Mouse (Mus musculus) lung, embryonic 15.5 days (tissue): ENCODE measurements around the gene Abhd5. TPM values are rescaled to one million over a fixed set of nuclear protein-coding genes. Genes with fewer than 3 reads are reported as not detected.
A peak's percentile ranks its signal among the peaks of the same experiment; 100 is the strongest.
"Not testable (repeated sequence)": the region's sequence is repeated elsewhere in the genome, so short reads cannot be mapped to it uniquely, and the experiment has no call there.

ENCODE experiments used
- ATAC-seq: fragments of 200-750 bp; cut with Nextera tagmentation; 2 replicates; pipeline ENCODE4 v1.8.0; 2017; ENCODE audit warnings: moderate number of reproducible peaks, borderline replicate concordance; ENCODE audit not compliant: low FRiP score, low TSS enrichment; ENCODE audit errors: extremely low read depth
- H3K27ac ChIP-seq: fragments of 300-500 bp; sonication (generic); 2 replicates; pipeline ENCODE4 v1.5.1; 2015; ENCODE audit warnings: moderate library complexity, mild to moderate bottlenecking, inconsistent platforms
- H3K27me3 ChIP-seq: fragments of 300-500 bp; sonication (generic); 2 replicates; pipeline ENCODE4 v1.6.1; 2015; ENCODE audit warnings: inconsistent platforms
- H3K36me3 ChIP-seq: fragments of 300-500 bp; sonication (generic); 2 replicates; pipeline ENCODE4 v1.6.1; 2015; ENCODE audit warnings: inconsistent platforms
- H3K4me1 ChIP-seq: fragments of 300-500 bp; sonication (generic); 2 replicates; pipeline ENCODE4 v1.6.1; 2015; ENCODE audit warnings: inconsistent platforms
- H3K4me2 ChIP-seq: fragments of 300-500 bp; sonication (generic); 2 replicates; pipeline ENCODE4 v1.6.1; 2015; ENCODE audit warnings: inconsistent platforms, mild to moderate bottlenecking, moderate library complexity
- H3K4me3 ChIP-seq: fragments of 300-500 bp; sonication (generic); 2 replicates; pipeline ENCODE4 v1.5.1; 2015; ENCODE audit warnings: mild to moderate bottlenecking, inconsistent platforms
- H3K9ac ChIP-seq: fragments of 300-500 bp; sonication (generic); 2 replicates; pipeline ENCODE4 v1.6.1; 2015; ENCODE audit warnings: inconsistent platforms
- H3K9me3 ChIP-seq: fragments of 300-500 bp; sonication (generic); 2 replicates; pipeline ENCODE4 v1.6.1; 2016; ENCODE audit warnings: inconsistent platforms
- whole genome bisulfite sequencing: fragments of 180-500 bp; shearing (Covaris S2); methylation state at CpG from one replicate; pipeline ENCODE4 v1.1.7; 2015; 5-methylcytosine and 5-hydroxymethylcytosine counted together
- polyA plus RNA-seq: library from polyadenylated mRNA; unstranded; fragments of >200 nt; fragmentation: Nextera tagmentation; extraction: Ambion mirVana; gene quantifications from 2 replicates; pipeline ENCODE4 v1.2.1, GENCODE M21; 2015

Abhd5 gene
- polyA plus RNA-seq: 23.0 and 25.5 TPM in 2 replicates

DNA sequence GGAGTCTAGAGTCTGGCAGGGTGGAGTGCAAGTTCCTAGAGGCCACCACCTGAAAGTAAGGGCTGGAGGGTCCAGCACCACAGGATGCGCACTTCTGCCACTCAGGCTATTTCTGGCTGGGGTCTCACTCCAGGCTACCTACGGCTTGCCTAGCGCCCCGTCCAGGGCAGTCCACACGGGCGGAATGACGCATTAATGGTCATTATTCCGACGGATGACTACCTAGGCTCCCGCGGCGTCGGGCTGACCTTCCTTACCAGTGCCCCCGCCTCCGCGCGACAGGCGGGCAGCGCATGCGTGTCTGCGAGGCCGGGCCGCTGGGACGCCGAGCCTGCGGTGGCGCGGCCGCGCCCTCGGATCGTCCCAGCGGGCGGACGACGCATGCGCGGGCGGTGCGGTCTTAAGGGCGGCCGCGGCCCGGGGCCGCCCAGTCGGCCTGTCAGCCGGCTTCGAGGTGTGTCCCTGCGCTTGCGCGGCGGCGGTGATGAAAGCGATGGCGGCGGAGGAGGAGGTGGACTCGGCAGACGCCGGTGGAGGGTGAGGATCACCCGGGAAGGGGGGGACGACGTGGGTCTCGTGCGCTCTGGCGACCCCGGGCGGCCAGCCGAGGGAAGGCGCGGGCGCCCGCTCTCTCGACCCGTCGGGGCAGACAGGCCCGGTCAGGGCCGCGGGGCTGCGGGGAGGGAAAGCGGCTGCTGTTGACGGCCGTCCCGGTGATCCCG lies at the start of gene Abhd5:
Gene Abhd5, plus strand, starts transcription at position 306 of the 722 bp plus-strand sequence.
- WGBS: under 1% methylated on average over 82 of the region's 84 CpGs
- ATAC-seq: peak; percentile 98
- Histone ChIP-seq H3K4me3 (peak within 1 kb of the TSS; percentile 72), H3K27me3 (no peaks in the 10 kb centered on the region), H3K4me1 (peaks cover 13% of the 10 kb centered on the region; the same call in 1 of the 2 replicates), H3K9ac (peak within 1 kb of the TSS; percentile 68), H3K36me3 (no peaks in the 10 kb centered on the region), H3K9me3 (no peaks in the 10 kb centered on the region), H3K27ac (peak within 1 kb of the TSS; percentile 58), H3K4me2 (peak within 1 kb of the TSS; percentile 70)

DNA sequence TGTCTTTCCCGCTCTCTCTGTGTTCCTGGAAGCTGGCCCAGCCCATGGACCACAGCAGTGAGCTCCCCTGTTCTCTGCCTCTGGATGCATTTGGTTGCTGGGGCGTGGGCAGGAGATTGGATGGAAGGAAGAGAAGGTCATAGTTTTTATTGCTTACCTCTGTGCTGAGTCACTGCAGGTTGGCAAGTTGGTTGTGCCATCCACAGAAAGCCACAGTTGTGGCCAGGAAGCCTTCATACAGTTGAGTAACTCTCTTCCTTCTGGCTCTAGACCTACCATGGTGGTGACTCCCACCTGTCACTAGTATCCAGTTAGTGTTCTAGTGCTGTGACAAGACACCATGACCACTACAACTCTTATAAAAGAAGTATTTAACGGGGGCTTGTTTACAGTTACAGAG lies 46.1 kb upstream of the Abhd5 start:
- ATAC-seq: no peak
- no peaks in the 10 kb centered on the region for H3K9me3 ChIP-seq
- WGBS: 67% methylated on average over 3 of the region's 3 CpGs
- H3K9ac ChIP-seq: no peak overlapping the region
- no peaks in the 10 kb centered on the region for H3K36me3 ChIP-seq
- H3K4me3 ChIP-seq: no peak overlapping the region
- H3K27ac ChIP-seq: no peak overlapping the region
- H3K4me2 ChIP-seq: no peak overlapping the region
- H3K4me1 ChIP-seq: 0 out of 2 replicates have a peak, but pooled peaks cover 5% of the 10 kb centered on the region
- no peaks in the 10 kb centered on the region for H3K27me3 ChIP-seq

GRCm38 (mm10) chr9:122309013-122309980 lies 42.1 kb upstream of the Abhd5 start:
- Histone ChIP-seq H3K4me1 (peaks cover 9% of the 10 kb centered on the region; the same call in 1 of the 2 replicates), H3K4me2 (no peak overlapping the region), H3K36me3 (no peaks in the 10 kb centered on the region), H3K9ac (no peak overlapping the region), H3K27ac (no peak overlapping the region), H3K4me3 (no peak overlapping the region), H3K9me3 (no peaks in the 10 kb centered on the region), H3K27me3 (no peaks in the 10 kb centered on the region)
- ATAC-seq: no peak
- WGBS: 54% methylated on average over 14 of the region's 14 CpGs

GRCm38 (mm10) chr9:122310613-122311049 lies 40.8 kb upstream of the Abhd5 start:
- Histone ChIP-seq H3K9ac (peak overlapping the region; percentile 62), H3K4me1 (peaks cover 9% of the 10 kb centered on the region; the same call in 1 of the 2 replicates), H3K4me2 (peak overlapping the region; percentile 63), H3K9me3 (no peaks in the 10 kb centered on the region), H3K27ac (peak overlapping the region; percentile 73), H3K4me3 (peak overlapping the region; percentile 52), H3K36me3 (no peaks in the 10 kb centered on the region), H3K27me3 (no peaks in the 10 kb centered on the region)
- under 1% methylated on average over 19 of the region's 19 CpGs for WGBS
- peak; percentile 92 for ATAC-seq

DNA sequence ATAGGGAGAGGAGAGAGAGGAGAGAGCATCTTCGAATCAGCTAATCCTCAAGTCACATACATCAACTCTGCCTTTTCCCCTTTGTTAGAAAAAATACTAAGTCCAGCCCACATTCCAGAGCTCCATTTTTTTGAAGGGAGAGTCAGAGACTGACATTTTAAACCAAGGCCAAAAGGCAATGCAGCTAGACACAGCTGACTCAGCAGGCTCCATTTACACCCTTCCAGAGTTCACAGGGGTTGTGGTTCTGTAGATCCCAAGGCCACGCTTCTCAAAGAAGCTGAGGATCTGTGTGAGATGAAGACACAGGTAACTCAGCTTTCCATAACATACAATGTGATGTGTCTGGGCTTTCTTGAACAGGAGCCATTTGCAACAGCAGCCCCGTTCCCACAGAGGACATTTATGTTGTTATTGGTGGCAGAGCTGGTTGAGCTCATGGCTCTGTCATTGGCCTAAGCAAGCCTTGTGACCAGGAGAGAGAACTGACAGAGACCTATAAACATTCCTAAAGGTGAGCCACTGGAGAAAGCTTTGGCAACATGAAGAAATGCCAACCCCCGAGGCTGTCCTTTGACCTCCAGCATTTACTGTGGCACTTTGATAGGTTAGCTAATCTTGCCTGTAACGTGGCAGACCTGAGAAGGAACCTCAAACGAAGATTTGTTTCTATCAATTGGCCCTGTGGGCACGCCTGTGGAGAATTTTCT lies 40.2 kb upstream of the Abhd5 start:
- H3K4me3 ChIP-seq: peak overlapping the region; percentile 52
- WGBS: 62% methylated on average over 7 of the region's 7 CpGs
- peak overlapping the region; percentile 73 for H3K27ac ChIP-seq
- no peaks in the 10 kb centered on the region for H3K36me3 ChIP-seq
- peak overlapping the region; percentile 62; the same call in 1 of the 2 replicates for H3K9ac ChIP-seq
- ATAC-seq: peak; percentile 44
- H3K4me2 ChIP-seq: peak overlapping the region; percentile 63
- H3K27me3 ChIP-seq: no peaks in the 10 kb centered on the region
- H3K4me1 ChIP-seq: peaks cover 9% of the 10 kb centered on the region; the same call in 1 of the 2 replicates
- no peaks in the 10 kb centered on the region for H3K9me3 ChIP-seq

GRCm38 (mm10) chr9:122312296-122312990 lies 39.0 kb upstream of the Abhd5 start:
- no peaks in the 10 kb centered on the region for H3K9me3 ChIP-seq
- no peaks in the 10 kb centered on the region for H3K27me3 ChIP-seq
- H3K4me2 ChIP-seq: no peak overlapping the region
- H3K4me1 ChIP-seq: peaks cover 9% of the 10 kb centered on the region; the same call in 1 of the 2 replicates
- ATAC-seq: no peak
- H3K27ac ChIP-seq: no peak overlapping the region
- no peak overlapping the region for H3K9ac ChIP-seq
- no peaks in the 10 kb centered on the region for H3K36me3 ChIP-seq
- 71% methylated on average over 7 of the region's 7 CpGs for WGBS
- no peak overlapping the region for H3K4me3 ChIP-seq

DNA sequence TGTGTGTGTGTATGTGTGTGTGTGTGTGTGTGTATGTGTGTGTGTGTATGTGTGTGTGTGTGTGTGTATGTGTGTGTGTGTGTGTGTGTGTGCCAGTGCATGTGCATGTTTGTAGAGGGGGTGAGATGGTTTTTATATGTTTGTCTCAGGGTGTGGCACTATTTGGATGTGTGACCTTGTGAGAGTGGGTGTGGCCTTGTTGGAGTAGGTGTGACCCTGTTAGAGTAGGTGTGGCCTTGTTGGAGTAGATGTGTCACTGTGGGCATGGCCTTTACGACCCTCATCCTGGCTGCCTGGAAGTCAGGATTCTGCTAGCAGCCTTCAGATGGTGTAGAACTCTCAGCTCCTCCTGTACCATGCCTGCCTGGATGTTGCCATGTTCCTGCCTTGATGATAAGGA lies 38.3 kb upstream of the Abhd5 start:
- not testable (repeated sequence) for H3K27me3 ChIP-seq, H3K9me3 ChIP-seq, H3K4me3 ChIP-seq, H3K9ac ChIP-seq, H3K4me2 ChIP-seq, ATAC-seq, H3K4me1 ChIP-seq, H3K36me3 ChIP-seq, H3K27ac ChIP-seq
- WGBS: 81% methylated on average over 1 of the region's 1 CpGs

DNA sequence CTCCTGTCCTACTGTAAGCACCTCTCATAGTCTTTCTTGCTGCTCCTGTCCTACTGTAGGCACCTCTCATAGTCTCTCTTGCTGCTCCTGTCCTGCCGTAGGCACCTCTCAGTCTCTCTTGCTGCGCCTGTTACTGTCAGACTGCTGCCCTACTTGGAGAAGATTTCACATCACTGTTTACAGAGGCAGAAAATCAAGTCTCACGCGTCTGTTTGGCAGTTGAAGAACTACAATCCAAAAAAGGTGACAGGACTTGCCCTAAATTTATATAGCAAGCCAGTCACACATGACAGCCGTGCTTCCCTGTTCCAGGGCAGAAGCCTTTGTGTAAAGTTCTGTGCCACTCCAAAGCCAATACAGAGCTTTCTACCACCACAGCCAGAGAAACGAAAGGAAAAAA lies 37.0 kb upstream of the Abhd5 start:
- Histone ChIP-seq H3K27me3 (no peaks in the 10 kb centered on the region), H3K4me3 (no peak overlapping the region), H3K9ac (no peak overlapping the region), H3K27ac (no peak overlapping the region), H3K36me3 (no peaks in the 10 kb centered on the region), H3K9me3 (no peaks in the 10 kb centered on the region), H3K4me2 (no peak overlapping the region), H3K4me1 (peaks cover 9% of the 10 kb centered on the region; the same call in 1 of the 2 replicates)
- 73% methylated on average over 6 of the region's 6 CpGs for WGBS
- no peak for ATAC-seq

DNA sequence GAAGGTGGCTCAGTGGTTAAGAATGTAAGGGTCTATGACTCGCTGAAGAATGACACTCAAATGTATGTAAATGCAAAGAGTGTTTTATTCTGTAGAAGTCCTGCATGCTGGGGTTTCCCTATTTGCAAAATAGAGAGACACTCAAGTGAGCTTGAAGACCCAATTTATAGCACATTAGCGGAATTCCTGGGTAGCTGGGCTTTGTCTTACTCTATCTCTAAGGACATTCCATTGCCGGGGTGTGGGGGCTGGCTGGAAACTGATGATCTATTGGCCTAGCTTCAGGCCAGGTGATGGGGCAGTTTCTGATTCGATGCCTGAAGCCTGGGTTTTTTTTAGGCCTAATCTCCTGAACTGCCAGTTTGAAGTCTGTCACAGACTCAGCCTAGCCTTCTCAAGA lies 36.5 kb upstream of the Abhd5 start:
- WGBS: 54% methylated on average over 4 of the region's 4 CpGs
- Histone ChIP-seq H3K9me3 (no peaks in the 10 kb centered on the region), H3K4me1 (peaks cover 3% of the 10 kb centered on the region; the same call in 1 of the 2 replicates), H3K27ac (no peak overlapping the region), H3K27me3 (no peaks in the 10 kb centered on the region), H3K9ac (no peak overlapping the region), H3K36me3 (no peaks in the 10 kb centered on the region), H3K4me2 (no peak overlapping the region), H3K4me3 (no peak overlapping the region)
- no peak for ATAC-seq

DNA sequence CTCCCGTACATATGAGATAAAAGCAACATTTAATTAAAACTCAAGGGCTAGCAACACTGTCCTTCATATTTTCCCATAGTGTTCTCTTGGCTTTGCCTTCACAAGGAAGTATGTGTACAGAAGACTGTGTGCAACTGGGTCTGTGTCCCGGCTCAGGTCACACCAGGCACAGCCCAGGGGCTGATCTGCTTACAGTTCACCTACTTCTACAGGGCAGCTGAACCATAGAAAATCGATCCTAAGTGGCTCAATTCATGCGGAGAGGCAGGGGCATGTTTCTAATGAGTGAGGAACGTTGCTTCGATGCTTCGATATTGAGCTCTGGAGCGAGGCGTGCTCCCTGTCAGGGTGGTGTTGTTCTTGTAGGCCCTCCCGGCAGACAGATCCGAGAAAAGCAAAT lies 35.9 kb upstream of the Abhd5 start:
- no peak overlapping the region for H3K9ac ChIP-seq
- H3K36me3 ChIP-seq: no peaks in the 10 kb centered on the region
- ATAC-seq: no peak
- no peak overlapping the region for H3K4me3 ChIP-seq
- peaks cover 3% of the 10 kb centered on the region; the same call in 1 of the 2 replicates for H3K4me1 ChIP-seq
- H3K27ac ChIP-seq: no peak overlapping the region
- no peaks in the 10 kb centered on the region for H3K27me3 ChIP-seq
- WGBS: 61% methylated on average over 11 of the region's 11 CpGs
- H3K9me3 ChIP-seq: no peaks in the 10 kb centered on the region
- no peak overlapping the region for H3K4me2 ChIP-seq

DNA sequence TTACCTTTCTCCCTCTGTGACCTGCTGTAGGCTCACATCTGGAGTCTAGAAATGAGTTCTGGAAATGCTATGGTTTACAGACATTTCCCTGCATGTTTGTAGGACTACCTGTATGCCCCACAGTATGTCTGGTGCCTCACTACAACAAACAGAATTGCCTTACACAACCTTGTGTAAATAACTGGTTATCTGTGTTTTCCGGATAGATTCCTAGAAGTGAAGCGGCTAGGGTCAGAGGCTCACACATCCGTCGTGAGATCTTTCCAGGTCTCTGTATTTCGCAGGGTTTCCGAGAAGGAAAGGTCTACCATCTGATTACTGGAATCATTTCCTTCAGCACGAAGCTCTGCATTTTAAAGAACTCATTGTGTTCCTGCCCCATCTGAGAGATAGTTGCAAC lies 34.8 kb upstream of the Abhd5 start:
- Histone ChIP-seq H3K27ac (no peak overlapping the region), H3K4me1 (no peaks in the 10 kb centered on the region), H3K36me3 (no peaks in the 10 kb centered on the region), H3K9me3 (no peaks in the 10 kb centered on the region), H3K27me3 (no peaks in the 10 kb centered on the region), H3K4me3 (no peak overlapping the region), H3K4me2 (no peak overlapping the region), H3K9ac (no peak overlapping the region)
- no peak for ATAC-seq
- WGBS: 72% methylated on average over 7 of the region's 7 CpGs
